Comparison of ENCODE assay signal across 11 mouse cellular contexts in the genomic region with DNA sequence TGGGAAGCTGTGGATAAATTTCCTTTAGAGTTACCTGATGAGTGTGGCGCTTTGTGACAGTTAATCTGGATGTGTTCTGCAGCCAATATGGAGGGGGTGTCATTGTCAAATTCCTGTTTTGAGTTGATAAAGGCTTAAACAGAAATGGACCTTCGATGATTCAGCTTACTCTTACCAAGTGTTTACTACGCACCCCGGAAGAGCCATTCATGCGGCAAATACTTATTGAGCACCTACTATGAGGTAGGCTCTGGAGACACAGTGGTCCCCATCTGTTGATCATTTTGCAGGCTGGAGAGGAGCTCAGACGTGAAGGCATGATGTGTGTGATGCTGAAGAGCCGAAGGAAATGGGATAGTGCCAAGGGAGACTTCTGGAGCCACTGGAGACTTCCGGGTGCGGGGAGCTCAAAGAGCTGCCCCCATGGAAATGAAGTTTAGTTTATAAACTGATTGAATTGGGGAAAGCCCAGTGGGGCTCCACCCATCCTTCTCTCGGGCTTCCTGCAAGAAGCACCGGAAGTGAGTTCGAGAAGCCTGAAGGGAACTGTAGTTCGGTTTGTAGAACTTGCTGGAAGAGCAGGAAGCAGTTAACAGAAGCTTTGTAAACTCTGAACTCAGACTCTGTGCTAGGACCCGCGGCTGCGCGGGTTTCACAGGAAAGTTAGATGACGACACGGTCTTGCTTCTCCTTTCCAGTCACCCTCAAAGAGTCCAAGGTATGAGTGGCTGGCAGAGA.
A peak's percentile ranks its signal among the peaks of the same experiment; 100 is the strongest.
DNase-seq lines count a peak whose midpoint lies in the region; ATAC-seq and TF ChIP-seq lines count a peak whose summit lies in the region.
"Had no signal": no experiment of that assay in that cellular context is flagged by ENCODE, and none has a peak within 500 bp of the region (broad histone marks: within the 10 kb centered on the region; RNA-seq: fewer than 3 reads in every experiment).

No protein-coding gene starts in this region.

- H3K36me3 ChIP-seq in liver, adult 2 months (ENCODE audit: control insufficient read depth, insufficient read depth, low read length): no peaks in the 10 kb centered on the region
- no peaks in the 10 kb centered on the region for H3K36me3 ChIP-seq in lung, embryonic 14.5 days (ENCODE audit: insufficient read depth)
- H3K36me3 ChIP-seq in stomach, embryonic 15.5 days: no peaks in the 10 kb centered on the region
- no peaks in the 10 kb centered on the region for H3K36me3 ChIP-seq in midbrain, embryonic 16.5 days (ENCODE audit: control insufficient read depth, insufficient read depth, low read length)
- H3K36me3 ChIP-seq: forebrain, embryonic 10.5 days; neural tube, embryonic 12.5 days had no signal

- 0 out of 2 replicates have a peak overlapping the region, but pooled peaks have one; percentile 7 for H3K4me2 ChIP-seq in lung, embryonic 14.5 days
- no peak overlapping the region for H3K4me2 ChIP-seq in stomach, embryonic 15.5 days
- no peak overlapping the region for H3K4me2 ChIP-seq in midbrain, embryonic 16.5 days (ENCODE audit: low read length)
- H3K4me2 ChIP-seq: neural tube, embryonic 12.5 days had no signal

- peaks cover 9% of the 10 kb centered on the region for H3K4me1 ChIP-seq in liver, adult 2 months (ENCODE audit: control insufficient read depth, insufficient read depth, low read length)
- H3K4me1 ChIP-seq in bone marrow macrophage, adult 2 months (ENCODE audit: control insufficient read depth, insufficient read depth, low read length): peaks cover 35% of the 10 kb centered on the region
- peaks cover 9% of the 10 kb centered on the region for H3K4me1 ChIP-seq in lung, embryonic 14.5 days (ENCODE audit: insufficient read depth)
- H3K4me1 ChIP-seq in stomach, embryonic 15.5 days: peaks cover 20% of the 10 kb centered on the region; the same call in 1 of the 2 replicates
- no peaks in the 10 kb centered on the region for H3K4me1 ChIP-seq in midbrain, embryonic 16.5 days (ENCODE audit: control insufficient read depth, insufficient read depth, low read length)
- H3K4me1 ChIP-seq: neural tube, embryonic 12.5 days had no signal

- no peaks in the 10 kb centered on the region for H3K9me3 ChIP-seq in lung, embryonic 14.5 days (ENCODE audit: low read depth, low read length)
- no peaks in the 10 kb centered on the region for H3K9me3 ChIP-seq in stomach, embryonic 15.5 days
- H3K9me3 ChIP-seq in midbrain, embryonic 16.5 days (replicated peaks; ENCODE audit: control insufficient read depth, low read length, poor library complexity, severe bottlenecking): no peaks in the 10 kb centered on the region

- no peak for TF ChIP-seq CTCF in liver, adult 2 months (IDR thresholded peaks at IDR 0.05; ENCODE audit: low read depth, low read length)
- TF ChIP-seq CTCF in bone marrow macrophage, adult 2 months (IDR thresholded peaks at IDR 0.05; ENCODE audit: low read depth, low read length): no peak
- no peak for TF ChIP-seq CTCF in lung, embryonic 14.5 days (IDR thresholded peaks at IDR 0.05; ENCODE audit: low read depth)

- peak overlapping the region; percentile 65 for H3K9ac ChIP-seq in liver, adult 2 months (ENCODE audit: low read depth, low read length)
- H3K9ac ChIP-seq in lung, embryonic 14.5 days: no peak overlapping the region
- H3K9ac ChIP-seq in stomach, embryonic 15.5 days: no peak overlapping the region
- H3K9ac ChIP-seq in midbrain, embryonic 16.5 days (ENCODE audit: low read depth, low read length): no peak overlapping the region
- H3K9ac ChIP-seq: neural tube, embryonic 12.5 days had no signal

- no peaks in the 10 kb centered on the region for H3K27me3 ChIP-seq in liver, adult 2 months (ENCODE audit: control insufficient read depth, insufficient read depth, low read length)
- H3K27me3 ChIP-seq in lung, embryonic 14.5 days (ENCODE audit: insufficient read depth, low read length): no peaks in the 10 kb centered on the region
- no peaks in the 10 kb centered on the region for H3K27me3 ChIP-seq in stomach, embryonic 15.5 days (replicated peaks)
- no peaks in the 10 kb centered on the region for H3K27me3 ChIP-seq in midbrain, embryonic 16.5 days (ENCODE audit: control insufficient read depth, insufficient read depth, low read depth, low read length)
- H3K27me3 ChIP-seq: neural tube, embryonic 12.5 days had no signal

- no peaks in the 10 kb centered on the region for H3K79me2 ChIP-seq in liver, adult 2 months (ENCODE audit: control insufficient read depth, insufficient read depth, low read length)

- H3K4me3 ChIP-seq in liver, adult 2 months (ENCODE audit: insufficient read depth, low read depth, low read length): peak overlapping the region; percentile 70
- H3K4me3 ChIP-seq in bone marrow macrophage, adult 2 months (ENCODE audit: insufficient read depth, low read length): peak overlapping the region; percentile 52
- H3K4me3 ChIP-seq in lung, embryonic 14.5 days (ENCODE audit: low read depth, low read length): no peak overlapping the region
- H3K4me3 ChIP-seq in stomach, embryonic 15.5 days (replicated peaks): no peak overlapping the region
- H3K4me3 ChIP-seq in midbrain, embryonic 16.5 days (ENCODE audit: low read depth, low read length): no peak overlapping the region
- H3K4me3 ChIP-seq: forebrain, embryonic 10.5 days; neural tube, embryonic 12.5 days had no signal

- ATAC-seq in lung, embryonic 14.5 days (ENCODE audit: insufficient read depth): 0 out of 2 replicates have a peak, but pooled peaks have one; percentile 4
- ATAC-seq in stomach, embryonic 15.5 days (ENCODE audit: insufficient read depth, low FRiP score, low read depth): no peak
- ATAC-seq in midbrain, embryonic 16.5 days: no peak

- WGBS in liver, adult 2 months: 18% methylated on average over 19 of the region's 19 CpGs
- 68% methylated on average over 19 of the region's 19 CpGs for WGBS in lung, embryonic 14.5 days
- WGBS in stomach, embryonic 15.5 days: 75% methylated on average over 19 of the region's 19 CpGs
- WGBS in midbrain, embryonic 16.5 days: 89% methylated on average over 19 of the region's 19 CpGs

- TF ChIP-seq POLR2A in liver, adult 2 months (IDR thresholded peaks at IDR 0.05; ENCODE audit: extremely low read depth, insufficient read depth, low read length): no peak
- no peak for TF ChIP-seq POLR2A in bone marrow macrophage, adult 2 months (IDR thresholded peaks at IDR 0.05; ENCODE audit: borderline replicate concordance, low read depth, low read length)

- peak overlapping the region; percentile 83 for H3K27ac ChIP-seq in liver, adult 2 months (replicated peaks; ENCODE audit: insufficient read depth, low read depth, low read length)
- H3K27ac ChIP-seq in bone marrow macrophage, adult 2 months (ENCODE audit: insufficient read depth, low read depth, low read length): peak overlapping the region; percentile 92
- peak overlapping the region; percentile 66 for H3K27ac ChIP-seq in lung, embryonic 14.5 days (ENCODE audit: low read depth)
- peak overlapping the region; percentile 67 for H3K27ac ChIP-seq in stomach, embryonic 15.5 days
- H3K27ac ChIP-seq in midbrain, embryonic 16.5 days (ENCODE audit: low read length): no peak overlapping the region
- H3K27ac ChIP-seq: forebrain, embryonic 10.5 days; neural tube, embryonic 12.5 days had no signal

- peak; percentile 92 for DNase-seq in liver, adult 2 months (ENCODE audit: extremely low read depth, low read depth, low spot score)
- DNase-seq in liver: no peak
- peak; percentile 48 for DNase-seq in lung, embryonic 14.5 days
- DNase-seq in cerebellum, postnatal 36 days: no peak
- DNase-seq in adrenal gland, adult 8-10 months: no peak
- DNase-seq: cerebellum, adult 9-10 months had no signal

Comparison
In these comparisons a context has a peak if more than half of its experiments do, and no peak if none do; other contexts are left out.
1. DNase-seq: peak in liver, adult 2 months (single experiment) and lung, embryonic 14.5 days (single experiment); none in liver (single experiment), cerebellum, postnatal 36 days (0 of 2) and adrenal gland, adult 8-10 months (single experiment).
2. H3K4me3 ChIP-seq: peak in liver, adult 2 months (single experiment) and bone marrow macrophage, adult 2 months (single experiment); none in lung, embryonic 14.5 days (single experiment), stomach, embryonic 15.5 days (single experiment) and midbrain, embryonic 16.5 days (single experiment).